Mouse (Mus musculus): Measurements from ENCODE around the gene Ankrd10. TPM values are rescaled to one million over a fixed set of nuclear protein-coding genes. Genes with fewer than 3 reads are reported as not detected.

The Ankrd10 gene
- total and polyA plus RNA-seq, 2 experiments, result 12.3 to 13.5 TPM

GRCm38 (mm10) chr8:11627717-11628116 lies 7.8 kb downstream of the Ankrd10 start:
- Histone ChIP-seq H3K9ac (ENCODE audit: low read depth, low read length) (no peak overlapping the region), H3K4me1 (ENCODE audit: control insufficient read depth, insufficient read depth, low read length) (peaks cover 4% of the 10 kb centered on the region; the same call in 1 of the 2 replicates), H3K79me2 (ENCODE audit: control insufficient read depth, insufficient read depth, low read length) (peaks cover 5% of the 10 kb centered on the region; the same call in 1 of the 2 replicates), H3K4me3 (ENCODE audit: insufficient read depth, low read depth, low read length) (no peak overlapping the region), H3K27ac (replicated peaks; ENCODE audit: insufficient read depth, low read depth, low read length) (no peak overlapping the region), H3K27me3 (ENCODE audit: control insufficient read depth, insufficient read depth, low read length) (no peaks in the 10 kb centered on the region), H3K36me3 (ENCODE audit: control insufficient read depth, insufficient read depth, low read length) (peaks cover 25% of the 10 kb centered on the region)
- 77% methylated on average over 9 of the region's 9 CpGs for WGBS
- TF ChIP-seq POLR2A (IDR thresholded peaks at IDR 0.05; ENCODE audit: extremely low read depth, insufficient read depth, low read length) (no peak), CTCF (IDR thresholded peaks at IDR 0.05; ENCODE audit: low read depth, low read length) (no peak)
- DNase-seq (ENCODE audit: extremely low read depth, low read depth, low spot score), result no peak

GRCm38 (mm10) chr8:11625084-11625483 lies 10.5 kb downstream of the Ankrd10 start:
- TF ChIP-seq POLR2A (IDR thresholded peaks at IDR 0.05; ENCODE audit: extremely low read depth, insufficient read depth, low read length) (no peak), CTCF (IDR thresholded peaks at IDR 0.05; ENCODE audit: low read depth, low read length) (no peak)
- H3K9ac ChIP-seq (ENCODE audit: low read depth, low read length), result no peak overlapping the region
- peaks cover 35% of the 10 kb centered on the region for H3K36me3 ChIP-seq (ENCODE audit: control insufficient read depth, insufficient read depth, low read length)
- no peaks in the 10 kb centered on the region for H3K27me3 ChIP-seq (ENCODE audit: control insufficient read depth, insufficient read depth, low read length)
- H3K4me3 ChIP-seq (ENCODE audit: insufficient read depth, low read depth, low read length), result no peak overlapping the region
- WGBS, result 86% methylated on average over 4 of the region's 4 CpGs
- 0 out of 2 replicates have a peak, but pooled peaks cover 2% of the 10 kb centered on the region for H3K4me1 ChIP-seq (ENCODE audit: control insufficient read depth, insufficient read depth, low read length)
- H3K79me2 ChIP-seq (ENCODE audit: control insufficient read depth, insufficient read depth, low read length), result no peaks in the 10 kb centered on the region
- no peak overlapping the region for H3K27ac ChIP-seq (replicated peaks; ENCODE audit: insufficient read depth, low read depth, low read length)
- DNase-seq (ENCODE audit: extremely low read depth, low read depth, low spot score), result no peak

DNA sequence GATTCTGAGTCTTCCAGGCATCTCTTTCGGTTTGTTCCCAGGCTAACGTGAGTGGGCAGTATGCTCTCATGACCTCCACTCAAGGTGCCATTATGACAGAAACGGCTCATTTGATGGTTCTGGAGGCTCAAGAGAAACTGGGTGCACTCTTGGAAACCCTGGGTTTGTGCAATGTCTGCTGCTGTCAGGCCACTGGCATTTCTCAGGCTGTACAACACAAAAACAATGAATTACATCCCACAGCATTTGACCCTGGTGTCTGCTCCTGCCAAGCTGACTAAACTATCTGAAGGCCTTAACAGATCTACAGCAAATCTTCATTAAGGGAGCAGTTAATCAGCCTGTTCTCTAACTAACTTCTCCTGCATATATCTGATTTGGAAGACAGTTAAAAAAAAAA lies 16.5 kb downstream of the Ankrd10 start:
- Histone ChIP-seq H3K27me3 (ENCODE audit: control insufficient read depth, insufficient read depth, low read length) (no peaks in the 10 kb centered on the region), H3K4me1 (ENCODE audit: control insufficient read depth, insufficient read depth, low read length) (0 out of 2 replicates have a peak, but pooled peaks cover 2% of the 10 kb centered on the region), H3K27ac (replicated peaks; ENCODE audit: insufficient read depth, low read depth, low read length) (no peak overlapping the region), H3K36me3 (ENCODE audit: control insufficient read depth, insufficient read depth, low read length) (peaks cover 40% of the 10 kb centered on the region), H3K9ac (ENCODE audit: low read depth, low read length) (no peak overlapping the region), H3K4me3 (ENCODE audit: insufficient read depth, low read depth, low read length) (no peak overlapping the region), H3K79me2 (ENCODE audit: control insufficient read depth, insufficient read depth, low read length) (no peaks in the 10 kb centered on the region)
- WGBS, result 85% methylated on average over 3 of the region's 3 CpGs
- TF ChIP-seq POLR2A (IDR thresholded peaks at IDR 0.05; ENCODE audit: extremely low read depth, insufficient read depth, low read length) (no peak), CTCF (IDR thresholded peaks at IDR 0.05; ENCODE audit: low read depth, low read length) (no peak)
- no peak for DNase-seq (ENCODE audit: extremely low read depth, low read depth, low spot score)

DNA sequence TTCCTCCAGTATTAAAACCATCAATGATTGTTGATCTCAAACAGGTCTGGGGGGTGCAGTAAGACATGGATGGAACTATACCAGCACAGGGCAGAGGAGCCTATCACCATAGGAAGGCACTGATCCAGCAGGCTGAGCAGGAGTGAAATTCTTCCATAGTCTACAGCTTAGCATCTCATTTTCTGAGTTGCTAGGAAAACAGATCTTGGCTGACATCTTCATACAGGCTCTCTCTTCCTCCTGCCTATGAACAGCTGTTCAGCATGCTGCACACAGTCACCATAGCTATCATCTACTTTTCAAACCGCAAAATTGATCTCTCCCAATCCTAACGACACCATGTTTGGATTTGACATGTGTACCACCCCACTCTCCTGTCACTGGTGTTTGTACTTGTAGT lies 17.5 kb downstream of the Ankrd10 start:
- Histone ChIP-seq H3K27me3 (ENCODE audit: control insufficient read depth, insufficient read depth, low read length) (no peaks in the 10 kb centered on the region), H3K36me3 (ENCODE audit: control insufficient read depth, insufficient read depth, low read length) (peaks cover 37% of the 10 kb centered on the region), H3K79me2 (ENCODE audit: control insufficient read depth, insufficient read depth, low read length) (no peaks in the 10 kb centered on the region), H3K27ac (replicated peaks; ENCODE audit: insufficient read depth, low read depth, low read length) (no peak overlapping the region), H3K4me3 (ENCODE audit: insufficient read depth, low read depth, low read length) (no peak overlapping the region), H3K9ac (ENCODE audit: low read depth, low read length) (no peak overlapping the region), H3K4me1 (ENCODE audit: control insufficient read depth, insufficient read depth, low read length) (0 out of 2 replicates have a peak, but pooled peaks cover 2% of the 10 kb centered on the region)
- 79% methylated on average over 2 of the region's 2 CpGs for WGBS
- no peak for TF ChIP-seq CTCF (IDR thresholded peaks at IDR 0.05; ENCODE audit: low read depth, low read length)
- TF ChIP-seq POLR2A (IDR thresholded peaks at IDR 0.05; ENCODE audit: extremely low read depth, insufficient read depth, low read length), result no peak
- DNase-seq (ENCODE audit: extremely low read depth, low read depth, low spot score), result no peak

DNA sequence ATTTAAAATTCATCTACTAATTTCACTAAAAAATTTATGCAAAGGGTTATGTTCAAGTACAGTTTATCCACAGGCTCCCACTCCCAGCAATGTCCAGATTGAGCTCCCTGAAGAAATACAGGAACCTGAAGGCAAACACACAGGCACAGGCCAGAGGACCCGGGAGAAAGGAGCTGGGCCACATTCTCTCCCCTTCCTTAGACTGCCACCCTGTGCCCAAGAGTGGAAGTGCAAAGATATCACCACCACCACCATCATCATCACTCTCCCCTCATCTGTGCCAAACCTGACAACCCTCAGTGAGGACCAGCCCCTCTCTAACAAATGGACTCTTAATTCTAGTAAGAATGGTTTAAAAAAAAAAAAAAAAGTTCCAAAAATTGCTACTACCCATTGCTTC lies 19.3 kb downstream of the Ankrd10 start:
- TF ChIP-seq CTCF (IDR thresholded peaks at IDR 0.05; ENCODE audit: low read depth, low read length) (peak; percentile 80), POLR2A (IDR thresholded peaks at IDR 0.05; ENCODE audit: extremely low read depth, insufficient read depth, low read length) (no peak)
- Histone ChIP-seq H3K4me1 (ENCODE audit: control insufficient read depth, insufficient read depth, low read length) (no peaks in the 10 kb centered on the region), H3K79me2 (ENCODE audit: control insufficient read depth, insufficient read depth, low read length) (no peaks in the 10 kb centered on the region), H3K9ac (ENCODE audit: low read depth, low read length) (no peak overlapping the region), H3K27ac (replicated peaks; ENCODE audit: insufficient read depth, low read depth, low read length) (no peak overlapping the region), H3K36me3 (ENCODE audit: control insufficient read depth, insufficient read depth, low read length) (peaks cover 39% of the 10 kb centered on the region), H3K4me3 (ENCODE audit: insufficient read depth, low read depth, low read length) (no peak overlapping the region), H3K27me3 (ENCODE audit: control insufficient read depth, insufficient read depth, low read length) (no peaks in the 10 kb centered on the region)
- DNase-seq (ENCODE audit: extremely low read depth, low read depth, low spot score), result no peak
- 0% methylated on average over 1 of the region's 1 CpGs for WGBS

DNA sequence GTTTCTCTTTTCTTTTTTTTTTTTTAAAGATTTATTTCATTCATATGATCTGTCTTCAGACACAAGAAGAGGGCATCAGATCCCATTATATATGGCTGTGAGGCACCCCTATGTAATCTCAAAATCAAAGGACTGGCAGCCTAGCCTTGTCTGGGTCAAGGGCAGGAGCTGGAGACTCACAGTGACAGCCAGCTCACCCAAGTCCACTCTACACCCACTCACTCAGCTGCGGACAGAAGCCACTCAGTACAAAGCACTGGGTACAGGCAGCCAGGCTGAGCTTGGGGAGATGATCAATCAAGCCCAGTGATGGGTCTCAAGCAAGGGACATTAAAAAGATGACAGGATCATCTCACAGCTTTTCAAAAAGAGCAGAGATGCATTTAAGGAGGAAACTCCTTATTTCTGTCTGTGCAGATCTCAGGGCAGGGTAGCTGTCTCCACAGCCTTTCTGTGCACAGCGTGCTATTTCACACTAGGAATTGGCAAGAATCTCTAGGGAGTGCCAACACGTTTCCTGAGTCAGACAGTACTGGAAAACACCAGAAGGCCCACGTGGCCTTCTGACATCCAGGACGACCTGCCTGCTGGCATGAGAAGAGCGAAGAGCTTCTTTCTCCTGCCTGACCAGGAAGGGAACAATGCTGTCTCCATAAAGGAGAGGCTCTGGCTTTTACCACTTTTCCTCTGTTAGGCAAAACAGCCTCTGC lies 21.3 kb downstream of the Ankrd10 start:
- no peaks in the 10 kb centered on the region for H3K79me2 ChIP-seq (ENCODE audit: control insufficient read depth, insufficient read depth, low read length)
- peaks cover 27% of the 10 kb centered on the region for H3K36me3 ChIP-seq (ENCODE audit: control insufficient read depth, insufficient read depth, low read length)
- no peak overlapping the region for H3K9ac ChIP-seq (ENCODE audit: low read depth, low read length)
- no peak overlapping the region for H3K27ac ChIP-seq (replicated peaks; ENCODE audit: insufficient read depth, low read depth, low read length)
- no peak for DNase-seq (ENCODE audit: extremely low read depth, low read depth, low spot score)
- no peak for TF ChIP-seq POLR2A (IDR thresholded peaks at IDR 0.05; ENCODE audit: extremely low read depth, insufficient read depth, low read length)
- no peak for TF ChIP-seq CTCF (IDR thresholded peaks at IDR 0.05; ENCODE audit: low read depth, low read length)
- no peaks in the 10 kb centered on the region for H3K4me1 ChIP-seq (ENCODE audit: control insufficient read depth, insufficient read depth, low read length)
- no peak overlapping the region for H3K4me3 ChIP-seq (ENCODE audit: insufficient read depth, low read depth, low read length)
- H3K27me3 ChIP-seq (ENCODE audit: control insufficient read depth, insufficient read depth, low read length), result no peaks in the 10 kb centered on the region
- WGBS, result 78% methylated on average over 6 of the region's 6 CpGs

All from liver, adult 2 months (tissue).